Mouse (Mus musculus) stomach, postnatal 0 days (tissue): ENCODE measurements around the gene Gm27029. TPM values are rescaled to one million over a fixed set of nuclear protein-coding genes. Genes with fewer than 3 reads are reported as not detected.

Experiments
- ATAC-seq: fragments of 200-750 bp; cut with Nextera tagmentation; 2 replicates; pipeline ENCODE4 v1.8.0; 2017; ENCODE audit not compliant: low FRiP score, low TSS enrichment
- DNase-seq: peaks from one replicate; pipeline ENCODE4 v3.0.0-alpha.2; 2016; ENCODE audit warnings: low spot score
- H3K27ac ChIP-seq: fragments of 300-500 bp; sonication (generic); replicated peaks from 2 replicates; pipeline ENCODE4 v1.5.1; 2014; ENCODE audit warnings: mild to moderate bottlenecking, control low read depth
- H3K27me3 ChIP-seq: fragments of 300-500 bp; sonication (generic); 2 replicates; pipeline ENCODE4 v1.6.1; 2014; ENCODE audit warnings: low read length; ENCODE audit not compliant: control insufficient read depth, insufficient read depth
- H3K36me3 ChIP-seq: fragments of 300-500 bp; sonication (generic); 2 replicates; pipeline ENCODE4 v1.6.1; 2014; ENCODE audit warnings: low read length, mixed read lengths; ENCODE audit not compliant: control insufficient read depth, insufficient read depth
- H3K4me1 ChIP-seq: fragments of 300-500 bp; sonication (generic); replicated peaks from 2 replicates; pipeline ENCODE4 v1.6.1; 2014; ENCODE audit warnings: antibody characterized with exemption; ENCODE audit not compliant: control insufficient read depth, insufficient read depth
- H3K4me2 ChIP-seq: fragments of 300-500 bp; sonication (generic); replicated peaks from 2 replicates; pipeline ENCODE4 v1.6.1; 2014; ENCODE audit warnings: low read depth, mild to moderate bottlenecking, control low read depth, moderate library complexity
- H3K4me3 ChIP-seq: fragments of 300-500 bp; sonication (generic); 2 replicates; pipeline ENCODE4 v1.5.1; 2014; ENCODE audit warnings: low read depth, low read length, control low read depth
- H3K9ac ChIP-seq: fragments of 300-500 bp; sonication (generic); 2 replicates; pipeline ENCODE4 v1.6.1; 2014; ENCODE audit warnings: mild to moderate bottlenecking, low read length, control low read depth, mixed read lengths
- H3K9me3 ChIP-seq: fragments of 300-500 bp; sonication (generic); 2 replicates; pipeline ENCODE4 v1.6.1; 2016; ENCODE audit warnings: low read length; ENCODE audit not compliant: control insufficient read depth
- CTCF ChIP-seq: IDR thresholded peaks from 2 replicates; pipeline ENCODE4 v1.5.1; 2016; ENCODE audit warnings: antibody characterized with exemption, low read depth, mild to moderate bottlenecking, moderate library complexity
- EP300 ChIP-seq: optimal IDR thresholded peaks from 2 replicates; pipeline ENCODE3; 2016; ENCODE audit warnings: antibody characterized with exemption
- WGBS: fragments of 180-500 bp; shearing (Covaris S2); extraction: QIAGEN DNeasy Blood & Tissue Kit; methylation state at CpG from one replicate; pipeline ENCODE4 v1.1.7; 2014; 5-methylcytosine and 5-hydroxymethylcytosine counted together
- polyA plus RNA-seq: library from polyadenylated mRNA; unstranded; fragments of >200 nt; fragmentation: Nextera tagmentation; extraction: Ambion mirVana; gene quantifications from 2 replicates; pipeline ENCODE4 v1.2.1, GENCODE M21; 2015

Gm27029 gene
- polyA plus RNA-seq, 1 experiment from 2014 or later, result 3.1 TPM

- DNase-seq (no peak), ATAC-seq (peak; percentile 22; the same call in 1 of the 2 replicates)
- TF ChIP-seq CTCF, result no peak
- no peak for TF ChIP-seq EP300
- Histone ChIP-seq H3K27ac (no peak overlapping the region), H3K9ac (no peak overlapping the region), H3K27me3 (no peaks in the 10 kb centered on the region), H3K9me3 (no peaks in the 10 kb centered on the region), H3K4me3 (no peak overlapping the region), H3K4me2 (no peak overlapping the region), H3K4me1 (peaks cover 12% of the 10 kb centered on the region), H3K36me3 (peaks cover 26% of the 10 kb centered on the region)
- WGBS, result 59% methylated on average over 3 of the region's 6 CpGs
These were observed 35.1 kb upstream of the Gm27029 start for GRCm38 (mm10) chr11:101459716-101460115.

- DNase-seq, result no peak
- Histone ChIP-seq H3K36me3 (peaks cover 26% of the 10 kb centered on the region), H3K4me3 (no peak overlapping the region), H3K9ac (no peak overlapping the region), H3K4me1 (peaks cover 6% of the 10 kb centered on the region; the same call in 1 of the 2 replicates), H3K27ac (no peak overlapping the region), H3K4me2 (no peak overlapping the region), H3K27me3 (no peaks in the 10 kb centered on the region), H3K9me3 (no peaks in the 10 kb centered on the region)
- no peak for TF ChIP-seq CTCF
- ATAC-seq, result no peak
- 83% methylated on average over 12 of the region's 12 CpGs for WGBS
These were observed 33.6 kb upstream of the Gm27029 start for GRCm38 (mm10) chr11:101458217-101458616.

- Histone ChIP-seq H3K36me3 (peaks cover 26% of the 10 kb centered on the region), H3K9ac (no peak overlapping the region), H3K4me3 (no peak overlapping the region), H3K27me3 (no peaks in the 10 kb centered on the region), H3K4me1 (peaks cover 4% of the 10 kb centered on the region; the same call in 1 of the 2 replicates), H3K27ac (no peak overlapping the region), H3K4me2 (no peak overlapping the region), H3K9me3 (no peaks in the 10 kb centered on the region)
- TF ChIP-seq EP300, result no peak
- no peak for TF ChIP-seq CTCF
- no peak for ATAC-seq
- DNase-seq, result no peak
- WGBS, result 87% methylated on average over 9 of the region's 9 CpGs
These were observed 33.0 kb upstream of the Gm27029 start for GRCm38 (mm10) chr11:101457631-101458030.

GRCm38 (mm10) chr11:101455627-101456026 lies 31.0 kb upstream of the Gm27029 start:
- Histone ChIP-seq H3K9ac (no peak overlapping the region), H3K4me2 (no peak overlapping the region), H3K9me3 (no peaks in the 10 kb centered on the region), H3K27me3 (no peaks in the 10 kb centered on the region), H3K4me3 (no peak overlapping the region), H3K27ac (no peak overlapping the region), H3K4me1 (0 out of 2 replicates have a peak, but pooled peaks cover 2% of the 10 kb centered on the region), H3K36me3 (peaks cover 20% of the 10 kb centered on the region)
- no peak for TF ChIP-seq CTCF
- TF ChIP-seq EP300, result no peak
- ATAC-seq, result no peak
- no peak for DNase-seq
- WGBS, result 57% methylated on average over 7 of the region's 7 CpGs

- Histone ChIP-seq H3K9me3 (no peaks in the 10 kb centered on the region), H3K4me3 (no peak overlapping the region), H3K27ac (no peak overlapping the region), H3K4me2 (no peak overlapping the region), H3K9ac (no peak overlapping the region), H3K27me3 (no peaks in the 10 kb centered on the region), H3K36me3 (peaks cover 15% of the 10 kb centered on the region), H3K4me1 (0 out of 2 replicates have a peak, but pooled peaks cover 2% of the 10 kb centered on the region)
- WGBS, result 53% methylated on average over 6 of the region's 6 CpGs
- no peak for TF ChIP-seq EP300
- TF ChIP-seq CTCF, result no peak
- peak; percentile 59 for DNase-seq
- peak; percentile 34; the same call in 1 of the 2 replicates for ATAC-seq
These were observed 30.1 kb upstream of the Gm27029 start for GRCm38 (mm10) chr11:101454702-101455101.

GRCm38 (mm10) chr11:101452093-101452774 lies 27.6 kb upstream of the Gm27029 start:
- TF ChIP-seq EP300, result no peak
- Histone ChIP-seq H3K4me1 (0 out of 2 replicates have a peak, but pooled peaks cover 4% of the 10 kb centered on the region), H3K27ac (no peak overlapping the region), H3K9me3 (no peaks in the 10 kb centered on the region), H3K27me3 (no peaks in the 10 kb centered on the region), H3K4me2 (no peak overlapping the region), H3K4me3 (no peak overlapping the region), H3K9ac (no peak overlapping the region), H3K36me3 (peaks cover 4% of the 10 kb centered on the region; the same call in 1 of the 2 replicates)
- DNase-seq, result no peak
- ATAC-seq, result no peak
- 58% methylated on average over 10 of the region's 10 CpGs for WGBS
